Mouse (Mus musculus) CD8-positive naive resting alpha-beta T cell, adult 2 months (primary cell): ENCODE results near the gene Cdhr5.
A peak's percentile ranks its signal among the peaks of the same experiment; 100 is the strongest.

ENCODE experiments used
- DNase-seq, 2 experiments: peaks; one replicate each; pipeline ENCODE4 v3.0.0; 2022; ENCODE audit warnings: low read depth in 2 of 2, low spot score in 2 of 2

Gene Cdhr5

GRCm38 (mm10) chr7:141222696-141223215, 53.8 kb downstream of the Cdhr5 start:
- DNase-seq = no peak

- DNase-seq = no peak
Measured at GRCm38 (mm10) chr7:141222126-141222467, 54.5 kb downstream of the Cdhr5 start.

GRCm38 (mm10) chr7:141221249-141222125, 55.1 kb downstream of the Cdhr5 start:
- DNase-seq = peak; percentile 65 to 73

- DNase-seq = no peak
Measured at GRCm38 (mm10) chr7:141220377-141220776, 56.2 kb downstream of the Cdhr5 start.

- DNase-seq = no peak
Measured at GRCm38 (mm10) chr7:141219558-141220099, 57.0 kb downstream of the Cdhr5 start.
